Mouse (Mus musculus) ovary, postnatal 10 days (tissue): ENCODE results near the gene Khsrp.

ENCODE experiments used
- DNase-seq: peaks from one replicate; pipeline ENCODE4 v3.0.0; 2022; ENCODE audit warnings: low spot score

Khsrp gene

GRCm38 (mm10) chr17:57029691-57030090, 1.6 kb downstream of the Khsrp start:
- no peak for DNase-seq

GRCm38 (mm10) chr17:57027471-57027870, 3.9 kb downstream of the Khsrp start:
- no peak for DNase-seq

GRCm38 (mm10) chr17:57020960-57021359, 10.4 kb downstream of the Khsrp start:
- no peak for DNase-seq

GRCm38 (mm10) chr17:57019693-57020092, 11.6 kb downstream of the Khsrp start:
- DNase-seq, result no peak

GRCm38 (mm10) chr17:57012245-57012795, 19.0 kb downstream of the Khsrp start:
- no peak for DNase-seq

- peak; percentile 77 for DNase-seq
Measured at GRCm38 (mm10) chr17:57011236-57012141, 19.8 kb downstream of the Khsrp start, which contains the start of the genes Gtf2f1 and Gm17949. TSS of gene Gtf2f1 (minus strand) at chr17:57011288. TSS of gene Gm17949 (plus strand) at chr17:57011469.

GRCm38 (mm10) chr17:57010911-57011235, 20.4 kb downstream of the Khsrp start:
- no peak for DNase-seq

- no peak for DNase-seq
Measured at GRCm38 (mm10) chr17:57007137-57007905, 24.0 kb downstream of the Khsrp start.

GRCm38 (mm10) chr17:57003994-57004393, 27.3 kb downstream of the Khsrp start:
- no peak for DNase-seq

GRCm38 (mm10) chr17:57001228-57001627, 30.1 kb downstream of the Khsrp start:
- no peak for DNase-seq

GRCm38 (mm10) chr17:56999968-57000609, 31.2 kb downstream of the Khsrp start, which contains the start of gene Pspn:
TSS of gene Pspn (minus strand) at chr17:57000018.
- no peak for DNase-seq

- DNase-seq, result no peak
Measured at GRCm38 (mm10) chr17:56999414-56999813, 31.9 kb downstream of the Khsrp start.

- DNase-seq, result peak; percentile 67
Measured at GRCm38 (mm10) chr17:56997029-56997667, 34.2 kb downstream of the Khsrp start, which contains the start of gene Alkbh7. TSS of gene Alkbh7 (plus strand) at chr17:56997339.

GRCm38 (mm10) chr17:56996506-56996905, 34.8 kb downstream of the Khsrp start:
- DNase-seq, result no peak

GRCm38 (mm10) chr17:56995046-56995445, 36.3 kb downstream of the Khsrp start:
- DNase-seq, result no peak

GRCm38 (mm10) chr17:56990966-56991365, 40.4 kb downstream of the Khsrp start:
- DNase-seq, result no peak

- peak; percentile 64 for DNase-seq
Measured at GRCm38 (mm10) chr17:56990115-56990746, 41.1 kb downstream of the Khsrp start, which contains the start of gene Clpp. TSS of gene Clpp (plus strand) at chr17:56990305.

- DNase-seq, result no peak
Measured at GRCm38 (mm10) chr17:56989467-56990114, 41.7 kb downstream of the Khsrp start.

- no peak for DNase-seq
Measured at GRCm38 (mm10) chr17:56988921-56989430, 42.3 kb downstream of the Khsrp start.

GRCm38 (mm10) chr17:56988441-56988840, 42.9 kb downstream of the Khsrp start:
- no peak for DNase-seq
